Mouse (Mus musculus): ENCODE measurements around the gene Incenp. TPM values are rescaled to one million over a fixed set of nuclear protein-coding genes. Genes with fewer than 3 reads are reported as not detected.

The Incenp gene
- polyA plus RNA-seq (2015; fragmentation: Illumina TruSeq; extraction: RNeasy Lipid Tissue Mini Kit (QIAGEN cat#74804); ENCODE audit: insufficient read depth, low read depth, low replicate concordance): 1.3 TPM

GRCm38 (mm10) chr19:9899072-9899779 is at the start of gene Incenp:
Gene Incenp, minus strand, starts transcription at chr19:9899551.

GRCm38 (mm10) chr19:9847262-9847661 is 52.1 kb downstream of the Incenp start, which contains the start of gene Scgb2a2:
Gene Scgb2a2, plus strand, starts transcription at chr19:9847562.

Other genes starting within 250 kb of the Incenp start
- not detected for gene Scgb2a2, start 52.0 kb downstream of the Incenp start, polyA plus RNA-seq (2015; fragmentation: Illumina TruSeq; extraction: RNeasy Lipid Tissue Mini Kit (QIAGEN cat#74804); ENCODE audit: insufficient read depth, low read depth, low replicate concordance)
- 688 TPM for gene Fth1, start 81.0 kb upstream of the Incenp start, polyA plus RNA-seq (2015; fragmentation: Illumina TruSeq; extraction: RNeasy Lipid Tissue Mini Kit (QIAGEN cat#74804); ENCODE audit: insufficient read depth, low read depth, low replicate concordance)
- not detected for gene Best1, start 102.1 kb upstream of the Incenp start, polyA plus RNA-seq (2015; fragmentation: Illumina TruSeq; extraction: RNeasy Lipid Tissue Mini Kit (QIAGEN cat#74804); ENCODE audit: insufficient read depth, low read depth, low replicate concordance)
- gene Rab3il1, start 102.1 kb upstream of the Incenp start, polyA plus RNA-seq (2015; fragmentation: Illumina TruSeq; extraction: RNeasy Lipid Tissue Mini Kit (QIAGEN cat#74804); ENCODE audit: insufficient read depth, low read depth, low replicate concordance): 4.7 TPM
- 9.7 TPM for gene Fads3, start 142.0 kb upstream of the Incenp start, polyA plus RNA-seq (2015; fragmentation: Illumina TruSeq; extraction: RNeasy Lipid Tissue Mini Kit (QIAGEN cat#74804); ENCODE audit: insufficient read depth, low read depth, low replicate concordance)
- gene Fads2, start 202.2 kb upstream of the Incenp start, polyA plus RNA-seq (2015; fragmentation: Illumina TruSeq; extraction: RNeasy Lipid Tissue Mini Kit (QIAGEN cat#74804); ENCODE audit: insufficient read depth, low read depth, low replicate concordance): 12.7 TPM

Data from pancreas, adult 10 weeks (tissue).